7 mouse cellular contexts compared by ENCODE assay signal in genomic region chrX:134541955-134542308, GRCm38 (mm10). TPM values are rescaled to one million over a fixed set of nuclear protein-coding genes. Genes with fewer than 3 reads are reported as not detected.
DNase-seq lines count a peak whose midpoint lies in the region; ATAC-seq and TF ChIP-seq lines count a peak whose summit lies in the region.

No protein-coding gene starts in this region.

- 13% methylated on average over 6 of the region's 6 CpGs for WGBS in lung, postnatal 0 days
- WGBS in forebrain, embryonic 10.5 days, result 32% methylated on average over 6 of the region's 6 CpGs
- WGBS in limb, embryonic 14.5 days, result 21% methylated on average over 6 of the region's 6 CpGs
- 14% methylated on average over 6 of the region's 6 CpGs for WGBS in stomach, embryonic 14.5 days

- no peaks in the 10 kb centered on the region for H3K27me3 ChIP-seq in lung, postnatal 0 days (replicated peaks; ENCODE audit: insufficient read depth, low read length)
- H3K27me3 ChIP-seq in forebrain, embryonic 10.5 days (ENCODE audit: poor library complexity, severe bottlenecking), result no peaks in the 10 kb centered on the region
- no peaks in the 10 kb centered on the region for H3K27me3 ChIP-seq in limb, embryonic 14.5 days (ENCODE audit: control insufficient read depth, insufficient read depth, low read length)
- H3K27me3 ChIP-seq in stomach, embryonic 14.5 days (ENCODE audit: control insufficient read depth, insufficient read depth, low read length), result no peaks in the 10 kb centered on the region

- H3K9ac ChIP-seq in lung, postnatal 0 days (replicated peaks; ENCODE audit: low read depth), result peak overlapping the region; percentile 34; the same call in 1 of the 2 replicates
- H3K9ac ChIP-seq in limb, embryonic 14.5 days (ENCODE audit: low read depth, low read length, severe bottlenecking), result peak overlapping the region; percentile 58
- H3K9ac ChIP-seq in stomach, embryonic 14.5 days (replicated peaks; ENCODE audit: low read depth, low read length), result 0 out of 2 replicates have a peak overlapping the region, but pooled peaks have one; percentile 21

- H3K4me2 ChIP-seq in lung, postnatal 0 days (replicated peaks; ENCODE audit: low read depth, low read length), result peak overlapping the region; percentile 65
- H3K4me2 ChIP-seq in limb, embryonic 14.5 days (replicated peaks; ENCODE audit: low read depth, low read length, severe bottlenecking), result peak overlapping the region; percentile 43
- H3K4me2 ChIP-seq in stomach, embryonic 14.5 days (replicated peaks; ENCODE audit: low read depth, low read length), result peak overlapping the region; percentile 36

- no peak for TF ChIP-seq CTCF in lung, postnatal 0 days (IDR thresholded peaks at IDR 0.05)

- no peaks in the 10 kb centered on the region for H3K9me3 ChIP-seq in lung, postnatal 0 days (ENCODE audit: low read length)
- no peaks in the 10 kb centered on the region for H3K9me3 ChIP-seq in forebrain, embryonic 10.5 days
- no peaks in the 10 kb centered on the region for H3K9me3 ChIP-seq in limb, embryonic 14.5 days (ENCODE audit: control insufficient read depth, low read length)
- no peaks in the 10 kb centered on the region for H3K9me3 ChIP-seq in stomach, embryonic 14.5 days (ENCODE audit: control insufficient read depth, low read depth, low read length)

- peak overlapping the region; percentile 87 for H3K27ac ChIP-seq in lung, postnatal 0 days (ENCODE audit: low read length)
- peak overlapping the region; percentile 93 for H3K27ac ChIP-seq in forebrain, embryonic 10.5 days
- H3K27ac ChIP-seq in limb, embryonic 14.5 days (replicated peaks; ENCODE audit: low read depth, low read length), result peak overlapping the region; percentile 83
- peak overlapping the region; percentile 75 for H3K27ac ChIP-seq in stomach, embryonic 14.5 days (ENCODE audit: low read length)

- no peak for DNase-seq in lung, postnatal 0 days (ENCODE audit: low spot score)
- no peak for DNase-seq in lung, adult 18-20 months
- no peak for DNase-seq in forebrain, embryonic 10.5 days (ENCODE audit: extremely low spot score, low spot score)
- no peak for DNase-seq in limb, embryonic 14.5 days (ENCODE audit: low spot score)
- DNase-seq in urinary bladder, adult 2 months (ENCODE audit: low spot score), result no peak
- no peak for DNase-seq in spleen, adult 18-20 months

- TF ChIP-seq EP300 in lung, postnatal 0 days (IDR thresholded peaks at IDR 0.05), result no peak

- peak overlapping the region; percentile 51 for H3K4me3 ChIP-seq in lung, postnatal 0 days (ENCODE audit: low read depth, low read length)
- H3K4me3 ChIP-seq in forebrain, embryonic 10.5 days, result peak overlapping the region; percentile 65
- H3K4me3 ChIP-seq in limb, embryonic 14.5 days (replicated peaks; ENCODE audit: low read length), result peak overlapping the region; percentile 47
- H3K4me3 ChIP-seq in stomach, embryonic 14.5 days (ENCODE audit: low read depth, low read length), result peak overlapping the region; percentile 42

- H3K36me3 ChIP-seq in lung, postnatal 0 days (ENCODE audit: insufficient read depth, low read length), result no peaks in the 10 kb centered on the region
- peaks cover 16% of the 10 kb centered on the region for H3K36me3 ChIP-seq in forebrain, embryonic 10.5 days (replicated peaks)
- no peaks in the 10 kb centered on the region for H3K36me3 ChIP-seq in limb, embryonic 14.5 days (ENCODE audit: control insufficient read depth, insufficient read depth, low read length)
- H3K36me3 ChIP-seq in stomach, embryonic 14.5 days (ENCODE audit: control insufficient read depth, insufficient read depth, low read length), result no peaks in the 10 kb centered on the region

- no peak for TF ChIP-seq POLR2A in limb, embryonic 14.5 days (IDR thresholded peaks at IDR 0.05; ENCODE audit: borderline replicate concordance, extremely low read depth, insufficient read depth, insufficient read length)

- no peaks in the 10 kb centered on the region for H3K4me1 ChIP-seq in lung, postnatal 0 days (ENCODE audit: insufficient read depth, low read depth, low read length)
- H3K4me1 ChIP-seq in forebrain, embryonic 10.5 days, result 0 out of 2 replicates have a peak, but pooled peaks cover 3% of the 10 kb centered on the region
- no peaks in the 10 kb centered on the region for H3K4me1 ChIP-seq in limb, embryonic 14.5 days (ENCODE audit: control insufficient read depth, insufficient read depth, low read length)
- no peaks in the 10 kb centered on the region for H3K4me1 ChIP-seq in stomach, embryonic 14.5 days (ENCODE audit: control insufficient read depth, insufficient read depth, low read length)

- no peak for ATAC-seq in lung, postnatal 0 days
- ATAC-seq in limb, embryonic 14.5 days (ENCODE audit: low FRiP score, low read depth), result no peak
- peak; percentile 19; the same call in 1 of the 2 replicates for ATAC-seq in stomach, embryonic 14.5 days (ENCODE audit: insufficient number of reproducible peaks, insufficient read depth, low FRiP score, low read depth)

RNA-seq across cellular contexts. Expression of gene Timm8a1, which starts 0.3 kb away (rescaled TPM):
- polyA plus RNA-seq in lung, postnatal 0 days (2015; fragmentation: Nextera tagmentation; extraction: Ambion mirVana), result 24.7 and 24.9 TPM in 2 replicates
- polyA plus RNA-seq in forebrain, embryonic 10.5 days (2016; fragmentation: Nextera tagmentation; extraction: Ambion mirVana), result 114 and 116 TPM in 2 replicates
- 11.7 and 16.2 TPM in 2 replicates for polyA plus RNA-seq in limb, embryonic 14.5 days (2012; rRNA removed)
- polyA plus RNA-seq in limb, embryonic 14.5 days (2014; fragmentation: Nextera tagmentation; extraction: Ambion mirVana), result 66.2 and 67.1 TPM in 2 replicates
- 71.0 and 81.2 TPM in 2 replicates for polyA plus RNA-seq in stomach, embryonic 14.5 days (2014; fragmentation: Nextera tagmentation; extraction: Ambion mirVana)
- 8.6 and 9.2 TPM in 2 replicates for polyA plus RNA-seq in urinary bladder, adult 2 months (2012; rRNA removed)

RNA-seq across cellular contexts. Expression of gene Btk, which starts 41.4 kb away (rescaled TPM):
- 2.2 and 2.7 TPM in 2 replicates for polyA plus RNA-seq in lung, postnatal 0 days (2015; fragmentation: Nextera tagmentation; extraction: Ambion mirVana)
- 0.81 and 1.2 TPM in 2 replicates for polyA plus RNA-seq in forebrain, embryonic 10.5 days (2016; fragmentation: Nextera tagmentation; extraction: Ambion mirVana)
- polyA plus RNA-seq in limb, embryonic 14.5 days (2012; rRNA removed), result 1.5 and 2.3 TPM in 2 replicates
- 1.8 and 1.9 TPM in 2 replicates for polyA plus RNA-seq in limb, embryonic 14.5 days (2014; fragmentation: Nextera tagmentation; extraction: Ambion mirVana)
- 0.29 and 1.2 TPM in 2 replicates for polyA plus RNA-seq in stomach, embryonic 14.5 days (2014; fragmentation: Nextera tagmentation; extraction: Ambion mirVana)
- polyA plus RNA-seq in urinary bladder, adult 2 months (2012; rRNA removed), result 2.1 and 3.0 TPM in 2 replicates

RNA-seq across cellular contexts. Expression of gene Rpl36a, which starts 43.5 kb away (rescaled TPM):
- polyA plus RNA-seq in lung, postnatal 0 days (2015; fragmentation: Nextera tagmentation; extraction: Ambion mirVana), result 278 and 304 TPM in 2 replicates
- 338 and 356 TPM in 2 replicates for polyA plus RNA-seq in forebrain, embryonic 10.5 days (2016; fragmentation: Nextera tagmentation; extraction: Ambion mirVana)
- 891 and 1,926 TPM in 2 replicates for polyA plus RNA-seq in limb, embryonic 14.5 days (2012; rRNA removed)
- polyA plus RNA-seq in limb, embryonic 14.5 days (2014; fragmentation: Nextera tagmentation; extraction: Ambion mirVana), result 471 and 533 TPM in 2 replicates
- polyA plus RNA-seq in stomach, embryonic 14.5 days (2014; fragmentation: Nextera tagmentation; extraction: Ambion mirVana), result 561 and 566 TPM in 2 replicates
- polyA plus RNA-seq in urinary bladder, adult 2 months (2012; rRNA removed), result 1,373 and 1,449 TPM in 2 replicates

RNA-seq across cellular contexts. Expression of gene Gla, which starts 59.0 kb away (rescaled TPM):
- 3.9 and 4.1 TPM in 2 replicates for polyA plus RNA-seq in lung, postnatal 0 days (2015; fragmentation: Nextera tagmentation; extraction: Ambion mirVana)
- 7.9 and 11.1 TPM in 2 replicates for polyA plus RNA-seq in forebrain, embryonic 10.5 days (2016; fragmentation: Nextera tagmentation; extraction: Ambion mirVana)
- 3.1 and 3.8 TPM in 2 replicates for polyA plus RNA-seq in limb, embryonic 14.5 days (2012; rRNA removed)
- 2.7 and 4.9 TPM in 2 replicates for polyA plus RNA-seq in limb, embryonic 14.5 days (2014; fragmentation: Nextera tagmentation; extraction: Ambion mirVana)
- 4.9 and 7.6 TPM in 2 replicates for polyA plus RNA-seq in stomach, embryonic 14.5 days (2014; fragmentation: Nextera tagmentation; extraction: Ambion mirVana)
- polyA plus RNA-seq in urinary bladder, adult 2 months (2012; rRNA removed), result 5.4 and 5.8 TPM in 2 replicates

RNA-seq across cellular contexts. Expression of gene Hnrnph2, which starts 59.0 kb away (rescaled TPM):
- polyA plus RNA-seq in lung, postnatal 0 days (2015; fragmentation: Nextera tagmentation; extraction: Ambion mirVana), result 93.7 and 100 TPM in 2 replicates
- 232 and 239 TPM in 2 replicates for polyA plus RNA-seq in forebrain, embryonic 10.5 days (2016; fragmentation: Nextera tagmentation; extraction: Ambion mirVana)
- 62.7 and 87.2 TPM in 2 replicates for polyA plus RNA-seq in limb, embryonic 14.5 days (2012; rRNA removed)
- polyA plus RNA-seq in limb, embryonic 14.5 days (2014; fragmentation: Nextera tagmentation; extraction: Ambion mirVana), result 91.5 and 99.5 TPM in 2 replicates
- polyA plus RNA-seq in stomach, embryonic 14.5 days (2014; fragmentation: Nextera tagmentation; extraction: Ambion mirVana), result 83.6 and 84.8 TPM in 2 replicates
- 63.8 and 66.5 TPM in 2 replicates for polyA plus RNA-seq in urinary bladder, adult 2 months (2012; rRNA removed)
